Mouse (Mus musculus) brain, embryonic 18.5 days (tissue): ENCODE measurements around the gene Samt3.

Source experiments
- DNase-seq: peaks from one replicate; pipeline ENCODE4 v3.0.0-alpha.2; 2012; ENCODE audit warnings: low read depth, low spot score

The Samt3 gene

GRCm38 (mm10) chrX:86043899-86044298 lies at the start of gene Samt3:
Gene Samt3 (plus strand): TSS chrX:86044199.
- no peak for DNase-seq

- DNase-seq: no peak
Measured at GRCm38 (mm10) chrX:86016591-86016990, 27.4 kb upstream of the Samt3 start.

GRCm38 (mm10) chrX:86088672-86089071 lies 44.7 kb downstream of the Samt3 start:
- no peak for DNase-seq
